Mouse (Mus musculus) pancreas, adult 10 weeks (tissue): Measurements from ENCODE around the gene Cnmd. TPM values are rescaled to one million over a fixed set of nuclear protein-coding genes. Genes with fewer than 3 reads are reported as not detected.

Experiments used
- polyA plus RNA-seq: library from polyadenylated mRNA; stranded (reverse); fragments of 350-450 nt; fragmentation: Illumina TruSeq; extraction: RNeasy Lipid Tissue Mini Kit (QIAGEN cat#74804); gene quantifications from one replicate; pipeline ENCODE4 v1.2.3, GENCODE M21; 2015; ENCODE audit warnings: low read depth, low replicate concordance; ENCODE audit not compliant: insufficient read depth

Cnmd gene
- polyA plus RNA-seq = 1.0 TPM

GRCm38 (mm10) chr14:79662001-79662400, at the start of gene Cnmd:
Gene Cnmd (minus strand): TSS chr14:79662170.

Other genes with a start within 250 kb of the Cnmd start
- 1.2 TPM for gene Kbtbd7, start 235.7 kb downstream of the Cnmd start, polyA plus RNA-seq
- gene Kbtbd6, start 210.3 kb downstream of the Cnmd start, polyA plus RNA-seq = not detected
- 6.9 TPM for gene Elf1, start 181.0 kb downstream of the Cnmd start, polyA plus RNA-seq
- gene Wbp4, start 180.7 kb downstream of the Cnmd start, polyA plus RNA-seq = 4.3 TPM
- gene Sugt1, start 74.5 kb downstream of the Cnmd start, polyA plus RNA-seq = 15.1 TPM
- gene Pcdh8, start 109.1 kb upstream of the Cnmd start, polyA plus RNA-seq = not detected